ENCODE assay signal across 34 mouse cellular contexts in the genomic region with DNA sequence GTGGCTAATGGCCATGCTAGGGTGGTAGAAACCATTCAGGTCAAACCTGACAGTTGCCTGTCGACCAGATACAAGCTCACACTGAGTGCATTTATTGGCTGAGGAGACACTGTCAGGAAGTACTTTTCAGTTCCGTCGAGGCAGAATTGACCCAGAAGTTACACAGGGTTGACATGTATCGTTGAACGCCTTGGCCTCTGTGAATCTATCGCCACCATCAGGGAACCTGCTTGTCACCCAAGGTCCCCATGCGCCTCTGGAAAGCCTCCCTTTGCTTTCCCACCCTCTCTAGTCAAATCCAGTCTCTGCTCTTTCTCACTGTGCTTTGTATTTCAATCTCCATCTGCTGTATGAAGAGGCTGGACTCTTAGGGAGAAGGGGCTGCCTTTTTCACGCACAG.
"Had no signal": no experiment of that assay in that cellular context is flagged by ENCODE, and none has a peak within 500 bp of the region (broad histone marks: within the 10 kb centered on the region; RNA-seq: fewer than 3 reads in every experiment).

No protein-coding gene starts in this region.

- H3K9ac ChIP-seq: heart, embryonic 12.5 days; heart, embryonic 13.5 days; heart, embryonic 15.5 days; hindbrain, embryonic 12.5 days; hindbrain, embryonic 13.5 days; hindbrain, embryonic 14.5 days; hindbrain, embryonic 15.5 days; intestine, embryonic 15.5 days; kidney, embryonic 15.5 days had no signal

- H3K27ac ChIP-seq: heart, embryonic 13.5 days; heart, embryonic 15.5 days; hindbrain, embryonic 10.5 days; hindbrain, embryonic 12.5 days; hindbrain, embryonic 13.5 days; hindbrain, embryonic 15.5 days; hindbrain, postnatal 0 days; intestine, embryonic 15.5 days; kidney, embryonic 15.5 days; kidney, postnatal 0 days; layer of hippocampus, adult 2 months; left cerebral cortex, adult 2 months had no signal

- H3K36me3 ChIP-seq: heart, embryonic 12.5 days; heart, embryonic 13.5 days; heart, embryonic 15.5 days; hindbrain, embryonic 10.5 days; hindbrain, embryonic 12.5 days; hindbrain, embryonic 13.5 days; hindbrain, embryonic 15.5 days; intestine, embryonic 15.5 days; kidney, embryonic 15.5 days had no signal

- ATAC-seq: hindbrain, embryonic 16.5 days; hindbrain, postnatal 0 days; inflammation-experienced regulatory T-cells, adult 6 months; intestine, embryonic 15.5 days; intestine, embryonic 16.5 days; intestine, postnatal 0 days had no signal

- H3K9me3 ChIP-seq: heart, embryonic 12.5 days; heart, embryonic 13.5 days; heart, embryonic 15.5 days; hindbrain, embryonic 10.5 days; hindbrain, embryonic 12.5 days; hindbrain, embryonic 13.5 days; hindbrain, embryonic 15.5 days; intestine, embryonic 15.5 days; kidney, embryonic 15.5 days had no signal

- H3K27me3 ChIP-seq: heart, embryonic 12.5 days; heart, embryonic 13.5 days; heart, embryonic 15.5 days; hindbrain, embryonic 12.5 days; hindbrain, embryonic 13.5 days; hindbrain, embryonic 15.5 days; intestine, embryonic 15.5 days; kidney, embryonic 15.5 days had no signal

- DNase-seq: heart, postnatal 10 days; heart, postnatal 14 days; heart, postnatal 36 days; heart, postnatal 4 days; kidney, adult 11 months; kidney, adult 18-20 months; kidney, adult 2 months; kidney, adult 8-10 months; kidney, adult 9 months; kidney, postnatal 10 days; kidney, postnatal 14 days; kidney, postnatal 25 days; kidney, postnatal 36 days; kidney, postnatal 4 days; layer of hippocampus, adult 9-11 months; layer of hippocampus, postnatal 36 days had no signal

- H3K4me1 ChIP-seq: hindbrain, embryonic 10.5 days; hindbrain, embryonic 12.5 days had no signal

- H3K4me2 ChIP-seq: heart, embryonic 12.5 days; heart, embryonic 13.5 days; heart, embryonic 15.5 days; hindbrain, embryonic 12.5 days; hindbrain, embryonic 13.5 days; hindbrain, embryonic 14.5 days; hindbrain, embryonic 15.5 days; intestine, embryonic 15.5 days; kidney, embryonic 15.5 days had no signal

- H3K4me3 ChIP-seq: heart, embryonic 12.5 days; heart, embryonic 13.5 days; heart, embryonic 15.5 days; hindbrain, embryonic 10.5 days; hindbrain, embryonic 12.5 days; hindbrain, embryonic 13.5 days; hindbrain, embryonic 15.5 days; intestine, embryonic 15.5 days; kidney, embryonic 15.5 days; layer of hippocampus, adult 2 months; left cerebral cortex, adult 2 months had no signal
